Mouse (Mus musculus): ENCODE data around the gene Olfr325.
"Not testable (repeated sequence)": the region's sequence is repeated elsewhere in the genome, so short reads cannot be mapped to it uniquely, and the experiment has no call there.

Olfr325 gene

DNA sequence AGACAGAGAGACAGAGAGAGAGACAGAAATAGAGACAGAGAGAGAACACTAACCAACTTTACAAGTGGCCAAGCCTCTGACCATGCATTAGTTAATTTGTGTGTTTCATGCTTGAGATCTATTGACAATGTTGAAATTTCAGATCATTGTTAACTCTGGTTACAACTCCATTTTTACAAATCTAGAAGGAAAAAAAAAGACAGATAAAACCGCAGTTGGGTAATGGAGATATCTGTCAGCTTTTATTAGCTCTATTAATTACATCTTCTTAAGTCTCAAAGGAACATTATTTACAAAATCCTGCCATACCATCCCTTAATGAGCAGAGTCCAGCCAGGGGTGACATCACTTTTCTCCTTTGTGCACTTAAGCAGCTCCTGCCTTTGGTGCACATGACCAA is at the start of gene Olfr325:
TSS of gene Olfr325 (plus strand) at position 301 of the 400 bp plus-strand sequence.
- no peak for DNase-seq (ENCODE audit: low spot score)

GRCm38 (mm10) chr11:58534736-58535135 is 42.8 kb upstream of the Olfr325 start, which contains the start of gene Olfr330:
Olfr330 (minus strand) TSS chr11:58534836.
- DNase-seq (ENCODE audit: low spot score) = not testable (repeated sequence)

- DNase-seq (ENCODE audit: low spot score) = no peak
Observed at GRCm38 (mm10) chr11:58546322-58546721, 31.2 kb upstream of the Olfr325 start, which contains the start of gene Olfr329-ps. Olfr329-ps (minus strand) TSS chr11:58546422.

GRCm38 (mm10) chr11:58555536-58555935 is 22.0 kb upstream of the Olfr325 start, which contains the start of gene Olfr328:
Olfr328 (minus strand) TSS chr11:58555636.
- no peak for DNase-seq (ENCODE audit: low spot score)

DNA sequence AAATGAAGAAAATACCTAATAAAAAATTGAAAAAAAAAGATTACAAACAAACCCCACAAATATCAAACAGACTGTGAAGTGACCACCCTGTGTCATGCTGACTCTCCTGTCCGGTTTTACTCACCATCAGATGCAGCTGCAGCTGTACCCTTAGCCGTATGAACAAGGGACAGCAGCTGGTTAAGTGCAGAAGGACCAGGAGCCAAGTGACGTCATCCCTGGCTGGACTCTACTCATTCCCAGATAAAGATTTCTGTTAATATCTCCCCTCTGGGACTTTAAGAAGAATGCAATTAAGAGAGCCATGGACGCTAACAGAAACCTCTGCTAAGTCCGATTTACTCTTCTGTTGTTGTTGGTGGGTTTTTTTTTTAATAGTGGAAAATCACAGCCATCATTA is 7.1 kb upstream of the Olfr325 start, which contains the start of gene Olfr224:
TSS of gene Olfr224 (minus strand) at position 149 of the 400 bp plus-strand sequence.
- peak; percentile 7 for DNase-seq (ENCODE audit: low spot score)

- DNase-seq (ENCODE audit: low spot score) = no peak
Observed at GRCm38 (mm10) chr11:58578636-58579035, 1.1 kb downstream of the Olfr325 start.

DNA sequence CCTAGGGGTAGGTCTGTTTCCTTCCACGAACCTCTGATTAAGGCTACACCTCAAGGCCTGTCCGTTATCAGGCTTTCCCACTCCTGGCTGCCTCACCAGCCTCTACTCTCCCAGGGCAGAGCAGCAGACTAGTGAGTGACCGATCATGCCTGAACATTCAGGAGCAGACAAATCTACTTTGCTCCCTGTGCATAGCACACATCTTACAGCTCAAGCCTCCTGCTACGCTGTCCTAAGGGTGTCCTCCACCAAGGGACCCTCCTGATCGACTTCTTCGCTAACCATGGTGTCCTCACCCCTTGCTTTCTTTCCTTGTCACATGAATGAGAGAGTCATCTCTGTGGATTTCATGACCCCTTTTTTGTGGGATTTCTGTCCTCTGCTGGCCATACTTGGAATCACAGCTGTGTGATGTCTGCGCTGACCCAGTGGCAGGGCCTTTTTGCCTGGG is 10.4 kb downstream of the Olfr325 start:
- peak; percentile 46 for DNase-seq (ENCODE audit: low spot score)

DNA sequence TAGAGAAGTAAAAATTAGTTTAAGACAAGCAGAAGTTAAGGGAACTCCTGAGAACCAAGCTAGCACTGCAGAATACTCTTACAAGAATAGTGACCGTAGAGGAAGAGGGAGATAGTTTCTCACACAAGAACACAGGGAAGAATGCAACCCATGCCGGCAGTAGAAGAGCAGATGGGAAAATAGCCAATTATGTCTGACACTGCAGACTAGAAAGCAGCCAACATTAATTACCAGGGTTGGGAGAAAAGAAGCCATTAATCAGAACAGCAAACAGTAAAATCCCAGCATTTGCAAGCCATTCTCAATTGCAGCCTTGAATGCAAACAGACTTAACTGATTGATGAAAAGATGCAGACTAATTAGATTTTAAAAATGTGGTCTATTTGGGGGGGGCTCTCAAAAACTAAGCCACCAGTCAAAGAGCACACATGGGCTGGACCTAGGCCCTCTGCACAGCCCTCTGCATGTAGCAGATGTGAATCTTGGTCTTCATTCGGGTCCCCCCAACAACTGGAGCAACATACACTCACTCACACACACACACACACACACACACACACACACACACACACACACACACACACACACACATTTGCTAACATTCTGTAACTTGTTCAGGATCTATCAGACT is 11.2 kb downstream of the Olfr325 start:
- DNase-seq (ENCODE audit: low spot score) = no peak

DNA sequence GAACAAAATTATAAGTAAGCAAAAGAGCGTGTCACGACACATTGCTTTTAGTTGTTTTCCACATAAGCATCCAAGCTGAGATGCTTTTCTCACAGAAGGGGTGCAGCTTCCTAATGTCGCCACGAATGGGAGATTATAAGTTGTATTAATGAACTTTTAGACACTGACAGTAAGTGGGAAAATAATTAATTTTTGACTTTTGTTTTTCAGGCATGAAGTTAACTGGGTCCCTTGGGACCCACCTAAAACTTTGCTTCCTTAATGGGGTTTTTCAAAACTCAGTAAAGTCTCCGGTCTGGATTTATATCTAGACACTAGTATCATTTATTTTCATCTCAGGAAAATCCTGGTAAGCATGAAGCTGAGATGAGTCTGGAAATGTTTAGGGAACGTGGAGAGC is 17.3 kb downstream of the Olfr325 start, which contains the start of gene Olfr324:
TSS of gene Olfr324 (plus strand) at position 301 of the 400 bp plus-strand sequence.
- no peak for DNase-seq (ENCODE audit: low spot score)

- no peak for DNase-seq (ENCODE audit: low spot score)
Observed at GRCm38 (mm10) chr11:58597837-58598236, 20.3 kb downstream of the Olfr325 start.

GRCm38 (mm10) chr11:58602062-58602461 is 24.5 kb downstream of the Olfr325 start:
- DNase-seq (ENCODE audit: low spot score) = no peak

DNA sequence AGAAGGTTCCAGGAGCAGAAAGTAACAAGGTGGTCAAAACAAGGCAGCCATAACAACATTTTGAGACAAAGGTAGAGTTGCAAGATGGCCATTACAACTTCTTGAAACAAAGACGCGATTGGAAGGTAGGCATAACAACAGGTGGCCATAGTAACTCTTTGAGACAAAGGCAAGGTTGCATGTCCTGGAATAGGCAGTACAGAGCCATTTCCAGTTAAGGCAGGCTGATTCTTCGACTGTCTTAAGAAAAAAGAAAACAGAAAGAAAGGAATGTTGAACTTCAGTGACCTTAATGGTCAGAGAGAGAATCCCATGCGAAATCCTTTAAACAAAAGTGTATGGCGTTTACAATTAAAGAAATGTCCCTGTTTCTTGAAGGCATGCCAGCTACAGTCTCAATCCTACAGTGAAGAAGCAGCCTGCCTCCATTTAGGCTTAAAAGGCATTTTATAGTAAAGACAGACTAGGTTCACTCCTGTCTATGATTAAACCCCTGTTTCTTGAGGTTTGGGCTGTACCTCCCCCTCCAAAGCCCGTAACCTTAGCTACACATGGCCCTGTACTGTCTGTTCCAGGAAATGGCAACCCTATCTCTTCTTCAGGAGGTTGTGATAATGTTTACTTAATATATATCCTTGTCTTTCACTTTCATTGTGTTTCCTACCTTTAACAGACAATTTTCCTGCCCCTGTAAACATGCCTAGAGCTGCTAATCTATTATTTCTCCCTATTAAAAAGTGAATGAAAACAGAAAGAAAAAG is 25.4 kb downstream of the Olfr325 start:
- DNase-seq (ENCODE audit: low spot score) = no peak

- DNase-seq (ENCODE audit: low spot score) = no peak
Observed at GRCm38 (mm10) chr11:58604688-58605087, 27.2 kb downstream of the Olfr325 start.

- DNase-seq (ENCODE audit: low spot score) = no peak
Observed at GRCm38 (mm10) chr11:58605228-58605627, 27.7 kb downstream of the Olfr325 start.

DNA sequence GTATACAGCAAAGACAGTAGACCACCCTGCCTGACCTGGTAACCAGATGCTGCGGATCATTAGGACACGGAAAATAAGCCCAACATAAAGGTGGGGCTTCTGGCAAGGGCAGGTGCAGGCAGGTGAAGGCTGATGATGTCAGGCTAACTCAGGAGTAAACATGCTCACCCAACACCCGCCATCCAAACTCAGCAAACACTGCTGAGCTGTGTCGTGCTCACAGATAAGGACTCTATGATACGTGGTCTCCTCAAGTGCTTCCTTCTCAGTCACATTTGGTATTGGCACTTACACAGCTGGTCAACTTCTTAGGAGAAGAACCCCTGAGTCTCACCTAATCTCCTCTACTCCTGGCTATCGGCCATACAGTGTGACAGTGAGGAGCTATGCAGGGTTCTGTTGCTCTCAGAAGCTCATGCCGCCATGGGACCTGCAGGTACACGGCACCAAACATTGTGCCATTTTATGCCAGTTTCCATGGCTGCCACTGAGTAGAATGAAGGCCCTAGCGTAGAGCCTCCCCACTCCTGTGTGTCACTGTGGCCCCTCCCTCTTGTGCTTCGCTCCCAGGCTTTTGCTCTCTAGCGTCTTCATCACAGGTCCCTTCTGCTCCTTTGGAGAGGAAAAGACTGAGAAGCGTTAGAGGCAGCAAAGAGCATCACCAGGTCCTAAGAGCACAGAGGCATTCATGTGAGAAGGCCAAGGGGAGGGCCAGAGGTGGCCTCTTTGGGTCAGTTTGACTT is 28.8 kb downstream of the Olfr325 start:
- DNase-seq (ENCODE audit: low spot score) = no peak

- DNase-seq (ENCODE audit: low spot score) = no peak
Observed at GRCm38 (mm10) chr11:58607030-58607429, 29.5 kb downstream of the Olfr325 start.

DNA sequence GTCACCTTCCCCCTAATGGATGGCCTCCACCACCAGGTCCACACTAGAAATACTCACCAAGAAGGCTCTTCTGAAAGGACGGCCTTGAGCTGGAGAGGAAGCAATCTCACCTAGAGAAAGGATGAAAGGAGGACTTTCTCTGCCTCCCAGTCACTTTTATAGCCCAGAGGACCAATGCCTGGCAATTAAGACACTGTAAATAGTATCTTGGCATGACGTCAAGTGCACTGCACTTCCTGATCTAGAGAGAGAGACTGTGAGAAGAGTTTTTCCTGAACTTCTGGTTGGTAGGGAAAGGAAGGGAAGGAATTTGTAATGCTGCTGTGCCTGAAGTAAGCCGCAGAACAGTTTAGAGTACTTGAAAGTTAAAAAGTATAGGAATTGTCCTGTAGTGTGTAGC is 35.8 kb downstream of the Olfr325 start:
- DNase-seq (ENCODE audit: low spot score) = no peak

DNA sequence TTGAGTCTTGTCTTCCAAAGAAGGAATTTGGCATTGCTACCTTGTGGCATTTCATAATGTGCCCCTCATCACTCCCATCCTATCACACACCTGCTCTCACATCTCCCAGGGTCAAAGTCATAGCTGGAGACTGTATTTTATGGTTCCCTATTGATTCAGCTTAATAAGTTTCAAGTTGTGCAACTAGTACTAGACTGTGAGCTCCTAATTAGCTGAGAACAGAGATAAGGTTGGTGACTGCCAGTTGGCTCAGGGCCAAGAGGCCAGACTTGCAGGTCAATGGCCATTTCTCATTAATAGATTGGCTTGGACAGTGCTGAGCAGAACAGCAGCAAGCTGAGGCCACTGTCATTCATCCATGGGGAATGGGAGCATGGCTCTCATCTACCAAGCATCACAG is 37.0 kb downstream of the Olfr325 start:
- no peak for DNase-seq (ENCODE audit: low spot score)

DNA sequence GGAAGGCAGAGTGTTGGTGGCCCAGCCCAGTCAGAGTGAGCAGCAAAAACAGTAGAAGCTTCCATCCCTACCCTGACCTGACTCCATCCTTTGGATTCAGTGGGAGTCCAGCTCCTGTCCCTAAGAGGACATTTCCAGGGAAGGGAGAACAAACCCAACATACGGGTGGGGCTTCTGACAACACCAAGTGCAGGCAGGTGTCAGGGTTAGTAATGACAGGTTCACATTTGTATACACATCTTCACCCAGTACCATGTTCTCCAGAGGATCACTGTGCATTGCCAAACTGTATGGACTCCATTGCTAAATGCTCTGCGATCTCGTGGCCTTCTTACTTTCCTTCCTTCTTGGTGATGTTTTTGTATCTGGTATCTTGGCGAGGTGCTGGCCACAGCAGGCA is 38.4 kb downstream of the Olfr325 start, which contains the start of gene 2210407C18Rik:
TSS of gene 2210407C18Rik (minus strand) at position 101 of the 400 bp plus-strand sequence.
- DNase-seq (ENCODE audit: low spot score) = no peak

GRCm38 (mm10) chr11:58618369-58618768 is 40.8 kb downstream of the Olfr325 start:
- no peak for DNase-seq (ENCODE audit: low spot score)

DNA sequence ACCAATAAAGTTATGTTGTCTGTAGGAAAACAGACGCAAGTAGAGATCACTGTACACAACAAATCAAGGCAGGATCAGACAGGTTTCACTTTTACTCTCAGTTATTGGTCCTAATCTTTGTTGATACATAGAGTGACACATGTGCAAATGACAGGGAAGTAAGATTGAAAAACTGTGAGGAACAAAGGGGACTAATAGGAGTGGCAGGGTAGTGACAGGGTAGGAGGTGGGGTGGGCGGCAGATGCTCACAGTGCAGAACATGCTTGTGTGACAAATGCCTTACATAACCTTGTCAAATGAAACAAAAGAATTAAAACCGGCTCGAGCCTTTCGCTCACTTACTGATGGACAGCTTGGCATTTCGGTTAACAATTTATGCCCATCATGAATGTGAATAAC is 41.3 kb downstream of the Olfr325 start:
- no peak for DNase-seq (ENCODE audit: low spot score)

GRCm38 (mm10) chr11:58626146-58626545 is 48.6 kb downstream of the Olfr325 start:
- DNase-seq (ENCODE audit: low spot score) = no peak

Measured in ovary, postnatal 14 days (tissue).